Mouse (Mus musculus) brain, embryonic 14.5 days (tissue): ENCODE measurements at regions not wholly inside any gene's neighbourhood (a gene's known extent, or its start where the extent isn't known, plus 50 kb on each side); places are given as distances from the start of the nearest gene placed in this dataset.

ENCODE experiments used
- CTCF ChIP-seq: fragments of 200-500 bp; IDR thresholded peaks from 2 replicates; pipeline ENCODE4 v1.5.1; 2012; ENCODE audit warnings: inconsistent platforms, mild to moderate bottlenecking, moderate library complexity, borderline replicate concordance; ENCODE audit not compliant: insufficient read depth, insufficient read length; ENCODE audit errors: extremely low read depth
- POLR2A ChIP-seq: fragments of 200-500 bp; IDR thresholded peaks from 2 replicates; pipeline ENCODE4 v1.6.1; 2012; ENCODE audit warnings: mild to moderate bottlenecking, inconsistent platforms, borderline replicate concordance; ENCODE audit not compliant: poor library complexity, insufficient read depth, insufficient read length, severe bottlenecking; ENCODE audit errors: extremely low read depth

- TF ChIP-seq POLR2A (no peak), CTCF (no peak)
These were observed 147.0 kb downstream of the Bcl2l11 start for GRCm38 (mm10) chr2:128272789-128273188.
